Mouse (Mus musculus) left cerebral cortex, postnatal 14 days (tissue): Measurements from ENCODE around the gene Emcn. TPM values are rescaled to one million over a fixed set of nuclear protein-coding genes. Genes with fewer than 3 reads are reported as not detected.

Experiments used
- DNase-seq, 2 experiments: peaks; one replicate each; pipeline ENCODE4 v3.0.0; 2021 to 2022; ENCODE audit warnings: low spot score in 2 of 2, mixed read lengths in 1 of 2
- intact Hi-C: fragments of 180-260 bp; cut with DNase I; formaldehyde crosslinking; loops from one replicate; pipeline ENCODE4 v1.15.1; 2025
- long read RNA-seq, 2 experiments: library from polyadenylated mRNA; stranded (forward); transcript quantifications; one replicate each; pipeline ENCODE4 v2.0.0; 2021
- total RNA-seq, 2 experiments: library from RNA; stranded (reverse); gene quantifications; 2 replicates each; pipeline ENCODE4 v1.2.3; 2021

Emcn gene
- total RNA-seq: 1 to 10 TPM; 7.7 to 9.5 TPM
- long read RNA-seq, experiment 1, partial matches to known transcripts: 0 of 5 reads
- long read RNA-seq, experiment 1, other reads (novel, unspliced or antisense): 0 of 5 reads
- long read RNA-seq, experiment 2, transcript Emcn-202 (12 exons, 2,588 nt): major isoform, 5 of 6 reads
- long read RNA-seq, experiment 2, partial matches to known transcripts: 1 of 6 reads
- long read RNA-seq, experiment 2, other reads (novel, unspliced or antisense): 0 of 6 reads

DNA sequence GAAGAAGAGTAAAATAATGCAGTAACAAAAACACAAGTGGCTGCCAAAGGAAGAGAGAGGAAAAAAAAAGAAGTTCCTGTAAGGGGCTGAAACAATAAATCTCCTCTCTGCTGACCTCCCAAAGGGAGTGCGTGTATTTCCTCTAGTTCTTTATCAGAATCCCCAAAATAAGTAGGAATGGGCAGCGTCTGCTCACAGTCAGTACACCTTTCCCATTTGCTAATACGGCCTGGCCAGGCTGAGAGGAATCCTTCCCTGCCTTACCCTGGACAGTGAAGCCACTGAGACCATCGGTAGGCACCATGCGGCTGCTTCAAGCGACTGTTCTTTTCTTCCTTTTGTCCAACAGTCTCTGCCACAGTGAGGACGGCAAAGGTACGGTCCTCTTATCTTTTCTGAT, at the start of gene Emcn:
TSS of gene Emcn (plus strand) at position 130 of the 400 bp plus-strand sequence.
- intact Hi-C loops: no loop called here
- DNase-seq: no peak

DNA sequence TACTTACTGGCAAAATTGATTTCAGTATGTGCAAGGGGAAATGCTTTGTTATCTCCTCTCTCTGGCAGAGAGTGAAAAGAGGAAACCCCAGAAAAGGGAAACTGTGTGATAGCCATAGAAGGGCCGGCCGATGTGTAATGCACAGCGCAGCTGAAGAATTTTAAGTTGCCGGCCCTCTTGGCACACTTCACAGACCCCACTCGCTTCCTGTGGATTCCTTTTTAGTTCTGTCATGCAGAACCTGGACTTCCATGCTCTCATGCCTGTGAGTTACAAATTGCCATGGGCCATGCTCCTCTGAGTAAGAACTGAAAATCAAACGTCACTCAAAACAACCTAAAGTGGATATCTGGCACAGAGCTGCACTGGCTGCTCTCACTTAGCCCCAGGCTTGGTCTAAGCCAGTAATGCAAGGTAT, 47.7 kb upstream of the Emcn start:
- intact Hi-C loops: no loop called here

DNA sequence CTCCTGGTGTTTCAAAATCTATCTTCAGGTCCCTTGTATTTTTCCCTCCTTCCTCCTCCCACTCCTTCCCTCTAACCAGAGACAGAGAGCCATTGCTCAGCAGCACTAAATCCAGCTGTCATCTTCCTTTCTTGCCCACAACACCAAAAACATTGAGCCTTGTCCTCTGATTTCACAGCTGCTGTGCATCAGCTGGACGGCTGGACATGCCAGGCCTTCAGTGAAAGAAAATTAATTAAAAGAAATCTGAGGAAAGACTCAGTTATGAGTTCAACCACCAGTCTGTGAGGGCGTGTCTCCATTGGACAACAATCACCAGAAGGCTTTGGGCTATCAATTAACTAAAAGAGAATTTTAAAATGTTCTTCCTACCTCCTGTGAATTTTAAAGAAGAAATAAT, 42.6 kb upstream of the Emcn start:
- intact Hi-C loops: no loop called here
- no peak for DNase-seq

More for the DNA sequence above, 47.7 kb upstream of the Emcn start:
- no peak for DNase-seq

DNA sequence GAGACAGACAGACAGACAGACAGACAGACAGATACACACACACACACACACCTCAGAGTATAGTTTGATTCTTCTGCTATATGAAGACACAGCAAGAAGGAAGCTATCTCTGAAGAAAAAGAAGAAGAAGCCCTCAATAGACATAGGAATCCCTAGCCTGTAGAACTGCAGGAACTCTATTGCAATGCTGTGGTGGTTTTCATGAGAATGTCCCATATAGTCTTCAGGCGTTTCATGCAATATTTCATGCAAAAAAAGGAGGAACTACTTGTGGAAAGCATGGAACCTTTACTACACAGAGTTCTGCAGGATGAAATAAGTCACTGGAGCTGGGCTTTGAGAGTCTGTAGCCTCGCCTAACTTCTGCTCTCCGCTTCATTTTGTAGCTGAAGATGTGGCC, 40.7 kb upstream of the Emcn start:
- no peak for DNase-seq
- intact Hi-C loops: no loop called here

DNA sequence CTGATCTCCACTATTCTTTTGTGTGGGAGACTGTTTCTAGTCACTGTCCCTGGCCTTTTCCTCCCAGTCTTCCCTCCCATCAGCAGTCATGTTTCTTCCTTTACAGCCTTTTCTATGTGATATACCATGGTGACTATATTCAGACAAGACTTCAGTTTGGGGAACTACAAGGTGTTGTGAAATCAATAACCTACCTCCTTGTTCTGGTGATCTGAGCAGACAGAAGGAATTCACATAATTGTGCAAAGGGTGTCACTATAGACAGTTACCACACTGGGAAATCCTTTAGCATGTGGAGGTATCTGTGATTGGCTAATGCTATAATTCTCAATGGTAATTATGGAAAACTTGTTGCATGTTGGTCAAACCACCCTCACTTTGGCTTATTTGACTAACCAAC, 39.7 kb upstream of the Emcn start:
- intact Hi-C loops: no loop called here
- DNase-seq: no peak

DNA sequence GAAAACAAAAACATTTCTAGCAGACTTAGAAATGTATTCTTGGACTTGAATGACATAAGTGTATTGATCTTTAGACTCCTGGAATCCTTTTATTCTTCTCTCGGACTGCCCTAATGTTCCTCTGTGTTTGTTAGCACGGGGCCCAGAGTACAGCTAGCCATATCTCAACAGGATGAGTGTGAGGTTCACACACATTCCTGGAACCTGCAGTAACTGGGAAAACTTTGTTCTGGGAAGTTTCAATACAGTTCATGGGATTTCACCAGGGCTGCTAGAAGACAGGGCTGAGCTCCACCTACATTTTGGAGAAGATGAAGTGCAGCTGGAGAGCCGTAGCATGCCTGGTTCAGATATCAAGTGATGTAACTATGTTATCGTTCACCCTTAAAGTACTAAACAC, 38.1 kb upstream of the Emcn start:
- DNase-seq: no peak
- intact Hi-C loops: no loop called here

DNA sequence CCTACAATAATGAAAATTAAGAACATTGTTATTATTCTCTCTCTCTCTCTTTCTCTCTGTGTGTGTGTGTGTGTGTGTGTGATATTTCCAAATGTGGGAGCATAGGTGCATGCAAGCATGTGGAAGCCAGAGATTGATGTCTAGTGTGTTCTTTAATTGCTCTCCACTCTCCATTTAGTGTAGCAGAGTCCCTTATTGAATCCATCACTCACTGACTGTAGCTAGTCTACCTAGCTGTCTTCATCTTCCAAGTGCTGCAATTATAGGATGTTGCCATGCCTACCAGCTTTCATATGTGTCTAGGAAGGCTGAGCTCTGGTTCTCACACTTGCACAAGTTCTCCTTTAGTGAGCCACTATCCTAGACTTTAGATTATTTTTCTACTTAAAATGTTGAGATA, 30.9 kb upstream of the Emcn start:
- intact Hi-C loops: no loop called here

DNA sequence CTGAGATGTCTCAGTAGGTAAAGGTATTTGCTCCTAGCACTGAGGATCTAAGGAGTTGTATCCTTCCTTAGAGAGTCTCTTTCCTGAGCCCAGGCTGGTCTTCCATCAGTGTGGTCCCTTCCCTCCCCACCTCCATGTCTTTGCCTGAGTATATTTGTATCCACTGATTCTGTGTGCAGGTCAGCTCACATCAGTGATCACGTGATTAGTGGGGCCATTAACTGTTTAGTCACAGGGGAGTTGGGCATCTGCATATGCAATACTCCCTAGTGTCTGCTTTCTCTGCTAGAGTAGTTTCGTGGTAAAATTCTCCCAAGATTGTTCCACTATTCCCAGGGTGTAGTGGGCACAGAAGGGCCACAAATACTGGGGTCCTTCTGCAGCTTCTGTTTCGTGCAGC, 28.3 kb upstream of the Emcn start:
- DNase-seq: no peak
- intact Hi-C loops: no loop called here

More for the DNA sequence above, 30.9 kb upstream of the Emcn start:
- no peak for DNase-seq

DNA sequence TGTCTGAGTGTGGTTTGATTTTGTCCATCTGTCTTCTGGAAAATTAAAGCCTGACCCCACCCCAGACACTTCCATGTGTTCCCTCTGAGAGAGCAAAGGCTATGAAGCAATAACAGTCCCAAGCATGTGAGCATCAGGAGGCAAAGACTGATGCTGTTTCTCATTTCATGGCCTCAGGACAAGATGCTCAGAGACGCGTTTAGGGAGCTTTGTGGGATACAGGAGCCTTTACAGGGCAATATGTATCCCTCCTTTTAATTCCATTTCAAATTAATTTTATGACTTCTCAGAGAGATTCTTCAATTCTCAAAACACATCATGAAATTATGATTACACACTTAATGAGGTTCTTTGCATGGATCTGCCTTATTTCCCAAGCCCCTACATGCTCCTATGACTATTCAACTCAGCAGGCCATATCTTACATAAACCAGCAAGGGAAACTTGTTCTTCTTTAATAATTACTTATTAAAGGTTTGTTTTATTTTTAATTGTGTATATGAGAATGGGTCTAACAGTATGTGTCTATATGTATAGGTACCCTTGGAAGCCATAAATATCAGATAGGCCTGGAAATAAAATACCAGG, 27.0 kb upstream of the Emcn start:
- no peak for DNase-seq
- intact Hi-C loops: no loop called here

DNA sequence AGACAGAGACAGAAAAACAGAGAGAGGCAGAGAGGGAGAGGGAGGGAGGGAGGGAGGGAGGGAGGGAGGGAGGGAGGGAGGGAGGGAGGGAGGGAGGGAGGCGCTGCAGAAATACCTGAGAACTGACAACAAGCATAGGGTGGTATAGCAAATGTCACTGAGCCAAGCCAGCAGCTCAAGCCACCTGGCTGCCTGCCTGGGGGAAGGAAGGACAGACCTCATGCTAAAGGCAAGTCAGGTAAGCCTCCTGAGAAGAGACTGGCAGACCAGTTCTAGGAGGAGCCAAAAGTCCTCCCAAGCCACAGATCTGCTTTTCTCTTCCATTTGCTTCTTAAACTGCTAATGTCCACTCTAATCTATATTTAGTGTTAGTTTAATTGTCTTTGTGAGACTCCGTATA, 22.5 kb upstream of the Emcn start:
- intact Hi-C loops: no loop called here
- DNase-seq: no peak

DNA sequence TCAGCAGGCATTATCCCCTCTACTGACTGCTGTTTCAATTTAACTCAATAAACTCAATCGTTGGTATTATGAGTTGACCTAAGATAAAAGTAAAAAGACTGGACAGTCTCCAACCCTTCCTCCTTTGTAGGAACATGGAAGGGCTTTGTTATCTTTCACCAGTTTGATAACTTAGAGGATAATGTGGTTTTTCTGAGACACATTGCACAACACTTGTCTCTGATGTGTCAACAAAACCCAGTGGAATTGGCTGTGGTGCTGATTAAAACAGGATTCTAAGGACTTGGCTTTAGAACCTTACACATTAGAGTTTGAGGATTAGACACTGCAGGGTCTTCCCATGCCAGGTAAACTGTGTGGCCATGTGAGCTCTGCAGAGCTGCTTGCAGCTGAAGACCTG, 20.9 kb upstream of the Emcn start:
- DNase-seq: no peak
- intact Hi-C loops: no loop called here

DNA sequence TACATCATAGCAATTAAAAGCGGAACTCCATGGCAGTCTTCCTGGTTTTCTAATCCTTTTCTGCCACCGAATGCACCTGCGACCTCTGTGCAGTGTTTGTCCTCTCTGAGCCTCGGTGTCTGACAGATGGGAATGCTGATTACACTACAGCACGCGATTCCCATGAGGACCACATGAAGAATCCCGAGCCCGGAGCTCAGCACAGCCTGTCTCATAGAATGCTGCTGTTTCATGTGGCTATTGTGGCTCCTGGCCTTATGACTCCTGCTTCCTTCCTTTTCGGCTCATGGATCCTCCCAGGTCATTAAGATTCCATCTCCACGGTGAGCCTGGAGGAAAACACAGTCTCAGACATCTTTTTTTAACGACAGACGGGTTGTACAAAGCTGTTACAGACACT, 18.6 kb upstream of the Emcn start:
- intact Hi-C loops: no loop called here
- DNase-seq: peak in 1 of 2 experiments; percentile 6

DNA sequence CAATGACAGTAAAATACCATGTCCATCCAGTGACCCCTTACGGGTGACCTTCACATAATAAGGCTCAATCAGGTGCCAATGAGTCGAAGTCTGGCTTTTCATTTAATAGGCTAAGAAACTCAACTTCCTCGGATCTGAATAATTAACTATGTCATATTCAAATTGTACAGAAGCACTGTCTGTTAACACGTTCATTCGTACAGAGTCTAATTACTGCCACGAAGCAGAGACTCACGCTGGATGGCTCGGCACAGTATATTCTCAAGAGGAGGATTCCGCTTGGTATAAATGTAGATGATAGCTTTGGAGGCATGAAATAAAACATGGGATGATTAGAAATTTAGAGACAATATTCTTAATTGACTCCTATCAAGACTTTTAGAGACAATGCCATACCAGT, 11.0 kb upstream of the Emcn start:
- intact Hi-C loops: no loop called here
- DNase-seq: no peak

DNA sequence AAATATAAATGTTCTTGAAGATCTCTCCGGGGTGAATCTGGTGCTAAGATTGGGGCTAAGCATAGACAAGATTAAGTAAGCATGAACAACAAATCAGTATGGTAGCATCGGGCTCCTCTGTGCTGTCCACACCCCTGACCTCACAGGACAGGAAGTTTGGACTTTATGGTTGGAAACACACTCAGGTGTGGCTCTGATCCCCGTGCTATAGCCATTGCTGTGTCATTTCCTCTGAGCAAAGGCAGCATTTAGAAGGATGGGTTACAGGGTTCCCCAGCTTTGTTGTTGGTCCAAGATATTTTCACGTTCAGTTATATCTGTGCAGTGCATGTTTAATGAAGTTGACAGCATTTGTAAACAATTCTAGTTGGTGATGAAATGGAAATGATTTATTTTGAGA, 9.9 kb upstream of the Emcn start:
- no peak for DNase-seq
- intact Hi-C loops: no loop called here

DNA sequence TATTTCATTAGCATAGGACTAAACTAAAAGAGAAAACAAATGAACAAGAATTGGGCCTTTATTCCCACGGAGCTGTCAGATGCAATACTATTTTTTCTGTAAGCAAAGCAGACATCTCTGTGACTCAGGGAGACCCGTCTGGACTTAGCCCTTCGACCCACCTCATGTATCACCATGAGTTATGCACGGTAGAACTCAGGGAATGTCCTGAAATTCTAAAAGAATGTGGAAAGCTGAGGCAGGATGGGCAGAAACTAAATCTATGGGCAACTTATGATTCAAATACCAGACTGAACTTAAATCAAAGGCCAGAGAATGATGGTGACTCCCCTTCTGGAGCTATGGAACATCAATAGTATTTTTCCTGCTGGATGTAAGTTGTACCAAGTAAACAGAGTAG, 8.3 kb upstream of the Emcn start:
- intact Hi-C loops: no loop called here
- no peak for DNase-seq

DNA sequence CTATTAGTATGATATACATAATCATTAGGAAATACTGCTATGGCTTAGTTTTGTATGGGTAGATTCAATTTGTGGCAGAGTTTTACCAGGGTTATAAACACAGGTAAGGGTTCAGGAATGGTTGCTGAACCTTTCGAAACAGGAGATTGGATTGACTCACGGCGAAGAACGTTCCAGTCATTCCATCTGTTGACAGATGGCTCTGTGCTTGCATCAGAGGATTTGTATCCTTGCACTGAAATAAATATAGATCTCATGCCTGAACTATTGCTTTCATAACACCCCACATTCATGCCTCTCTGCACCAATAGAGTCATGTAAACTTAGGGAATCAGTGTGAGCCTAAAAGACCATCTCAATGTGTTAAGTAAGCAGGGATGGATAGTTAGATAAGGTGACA, 4.9 kb upstream of the Emcn start:
- no peak for DNase-seq
- intact Hi-C loops: no loop called here

DNA sequence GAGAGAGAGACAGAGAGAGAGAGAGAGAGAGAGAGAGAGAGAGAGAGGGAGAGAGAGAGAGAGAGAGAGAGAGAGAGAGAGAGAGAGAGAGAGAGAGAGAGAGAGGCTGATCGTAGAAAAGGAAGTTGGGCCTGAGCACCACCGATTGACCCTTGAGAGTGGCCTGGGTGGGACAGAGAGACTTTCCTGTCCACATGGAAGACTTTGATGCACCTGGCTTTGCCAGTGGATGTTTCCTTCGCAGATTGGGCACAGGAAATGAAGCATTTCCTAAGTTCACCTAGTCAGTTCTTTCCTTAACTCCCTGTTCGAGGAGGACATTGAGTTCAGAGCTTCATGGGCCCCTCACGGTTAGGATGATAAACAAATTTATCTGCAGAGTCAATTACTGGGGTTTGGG, 2.6 kb downstream of the Emcn start:
- no peak for DNase-seq
- intact Hi-C loops: no loop called here

DNA sequence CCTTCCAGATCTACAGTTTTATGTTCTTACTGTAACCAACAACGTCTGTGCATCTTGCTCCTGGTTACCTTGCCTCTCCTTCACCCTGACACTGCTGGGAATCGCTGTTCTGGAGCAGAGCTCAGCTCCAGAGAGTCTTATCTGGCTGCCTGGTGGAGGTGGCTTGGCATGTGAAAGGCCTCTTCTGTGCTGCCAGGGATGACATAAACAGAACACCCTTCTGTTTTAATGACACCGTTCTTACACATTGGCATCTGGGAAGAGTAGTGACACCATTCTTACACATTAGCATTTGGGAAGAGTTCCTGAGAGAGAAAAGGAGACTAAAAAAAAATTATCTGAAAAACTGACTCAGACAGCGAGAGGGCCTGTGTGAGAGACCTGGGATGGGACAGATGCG, 11.0 kb downstream of the Emcn start:
- intact Hi-C loops: no loop called here
- DNase-seq: peak in 1 of 2 experiments; percentile 4

DNA sequence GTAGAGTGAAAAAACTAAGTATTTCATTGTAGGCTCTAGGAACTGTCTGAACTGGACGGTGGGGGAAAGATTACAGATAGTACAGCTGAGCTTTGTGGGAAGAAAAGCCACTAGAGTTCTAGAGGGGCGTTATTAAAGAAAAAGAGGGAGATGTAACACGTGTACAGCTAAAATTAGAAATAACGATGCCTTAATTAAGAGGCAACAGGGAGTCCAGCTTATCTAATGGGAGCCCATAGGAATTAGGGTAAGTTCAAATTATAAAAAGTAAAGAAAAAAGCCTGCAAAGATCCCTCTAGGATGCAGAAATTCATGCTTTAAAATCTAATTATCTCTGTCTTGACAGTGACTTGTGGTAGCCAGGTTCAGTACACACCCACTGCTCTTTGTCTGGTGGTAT, 15.8 kb downstream of the Emcn start:
- no peak for DNase-seq
- intact Hi-C loops: no loop called here

DNA sequence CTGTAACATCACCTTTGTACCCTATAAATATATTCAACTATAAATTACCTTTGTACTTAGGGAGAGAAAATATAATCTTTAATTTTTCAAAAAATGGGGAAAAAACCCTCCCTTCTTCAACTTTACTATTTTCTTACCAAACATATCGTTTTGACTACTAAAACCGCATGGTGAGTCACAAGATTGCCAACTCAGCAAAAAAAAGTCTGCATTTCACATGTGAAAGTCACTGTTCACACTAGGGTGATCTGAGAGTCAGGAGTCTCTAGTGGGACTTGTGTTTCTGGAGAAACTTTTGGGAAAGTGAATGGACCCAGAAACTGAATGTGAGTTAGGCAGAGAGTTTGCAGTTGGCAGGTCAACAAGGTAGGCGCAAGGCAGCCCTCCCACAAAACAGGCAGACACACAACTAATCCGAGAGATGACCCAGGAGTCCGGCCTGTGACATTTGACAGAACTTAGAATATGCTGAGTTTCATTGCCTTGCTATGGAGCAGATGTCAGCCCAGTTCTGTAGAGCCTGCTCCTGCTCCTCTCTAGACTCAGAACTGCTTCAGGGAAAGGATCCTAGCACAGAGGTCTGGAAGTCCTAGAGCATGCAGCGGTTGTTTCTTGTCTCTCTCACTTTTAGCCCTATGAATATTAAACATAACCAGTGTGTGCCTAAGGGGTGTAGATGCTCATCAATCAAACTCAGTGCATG, 26.4 kb downstream of the Emcn start:
- intact Hi-C loops: no loop called here
- DNase-seq: no peak

DNA sequence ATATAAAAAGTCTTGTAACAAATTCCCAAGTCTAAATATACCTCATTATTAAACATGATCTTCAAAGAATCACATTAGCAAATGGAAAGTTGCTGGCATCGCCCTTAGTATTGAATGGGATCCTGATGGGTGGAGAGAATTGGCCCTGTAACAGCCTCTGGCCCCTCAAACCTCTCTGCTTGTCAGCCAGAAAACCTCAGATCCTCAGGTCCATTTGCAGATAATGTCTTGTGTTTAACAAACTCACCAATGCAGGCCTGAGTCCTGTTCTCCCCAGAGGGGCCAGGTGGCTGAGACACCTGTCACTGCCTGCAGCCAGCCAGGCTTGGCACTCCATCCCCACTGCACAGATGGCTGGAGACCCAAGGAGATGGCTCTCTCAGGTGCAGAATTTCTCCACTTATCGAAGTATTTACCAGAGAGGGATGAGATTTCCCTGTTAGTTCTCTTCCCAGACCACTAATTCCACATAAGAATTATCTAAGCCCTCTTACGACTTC, 27.0 kb downstream of the Emcn start:
- intact Hi-C loops: no loop called here

More for the DNA sequence above, 27.0 kb downstream of the Emcn start:
- no peak for DNase-seq
